Mouse (Mus musculus): Measurements from ENCODE around the gene Creld2. TPM values are rescaled to one million over a fixed set of nuclear protein-coding genes. Genes with fewer than 3 reads are reported as not detected.

The Creld2 gene
- polyA plus RNA-seq, 1 experiment, result 29.6 TPM

GRCm38 (mm10) chr15:88858707-88859106 lies 39.3 kb downstream of the Creld2 start:
- Histone ChIP-seq H3K27ac (ENCODE audit: insufficient read depth, low read length) (no peak overlapping the region), H3K4me1 (ENCODE audit: control insufficient read depth, insufficient read depth, low read length) (peaks cover 14% of the 10 kb centered on the region), H3K4me3 (ENCODE audit: insufficient read depth, low read length) (no peak overlapping the region)
- TF ChIP-seq POLR2A (IDR thresholded peaks at IDR 0.05; ENCODE audit: low read depth, low read length) (no peak), CTCF (IDR thresholded peaks at IDR 0.05; ENCODE audit: borderline replicate concordance, insufficient read depth, low read length) (no peak)

- no peak overlapping the region for H3K4me3 ChIP-seq (ENCODE audit: insufficient read depth, low read length)
- peaks cover 10% of the 10 kb centered on the region for H3K4me1 ChIP-seq (ENCODE audit: control insufficient read depth, insufficient read depth, low read length)
- no peak overlapping the region for H3K27ac ChIP-seq (ENCODE audit: insufficient read depth, low read length)
- TF ChIP-seq POLR2A (IDR thresholded peaks at IDR 0.05; ENCODE audit: low read depth, low read length) (no peak), CTCF (IDR thresholded peaks at IDR 0.05; ENCODE audit: borderline replicate concordance, insufficient read depth, low read length) (no peak)
Observed at GRCm38 (mm10) chr15:88859206-88859970, 39.9 kb downstream of the Creld2 start.

GRCm38 (mm10) chr15:88860781-88861180 lies 41.3 kb downstream of the Creld2 start:
- H3K27ac ChIP-seq (ENCODE audit: insufficient read depth, low read length), result no peak overlapping the region
- no peak overlapping the region for H3K4me3 ChIP-seq (ENCODE audit: insufficient read depth, low read length)
- peaks cover 12% of the 10 kb centered on the region for H3K4me1 ChIP-seq (ENCODE audit: control insufficient read depth, insufficient read depth, low read length)
- TF ChIP-seq POLR2A (IDR thresholded peaks at IDR 0.05; ENCODE audit: low read depth, low read length) (no peak), CTCF (IDR thresholded peaks at IDR 0.05; ENCODE audit: borderline replicate concordance, insufficient read depth, low read length) (no peak)

GRCm38 (mm10) chr15:88861772-88862622 lies 42.6 kb downstream of the Creld2 start, which contains the start of gene Pim3:
TSS of gene Pim3 (plus strand) at chr15:88862186.
- Histone ChIP-seq H3K4me3 (ENCODE audit: insufficient read depth, low read length) (peak within 1 kb of the TSS; percentile 58), H3K27ac (ENCODE audit: insufficient read depth, low read length) (peak within 1 kb of the TSS; percentile 96), H3K4me1 (ENCODE audit: control insufficient read depth, insufficient read depth, low read length) (peaks cover 19% of the 10 kb centered on the region)
- TF ChIP-seq CTCF (IDR thresholded peaks at IDR 0.05; ENCODE audit: borderline replicate concordance, insufficient read depth, low read length) (no peak), POLR2A (IDR thresholded peaks at IDR 0.05; ENCODE audit: low read depth, low read length) (peak; percentile 92)

- peak overlapping the region; percentile 58 for H3K4me3 ChIP-seq (ENCODE audit: insufficient read depth, low read length)
- TF ChIP-seq CTCF (IDR thresholded peaks at IDR 0.05; ENCODE audit: borderline replicate concordance, insufficient read depth, low read length), result no peak
- no peak for TF ChIP-seq POLR2A (IDR thresholded peaks at IDR 0.05; ENCODE audit: low read depth, low read length)
- H3K4me1 ChIP-seq (ENCODE audit: control insufficient read depth, insufficient read depth, low read length), result peaks cover 23% of the 10 kb centered on the region
- no peak overlapping the region for H3K27ac ChIP-seq (ENCODE audit: insufficient read depth, low read length)
Observed at GRCm38 (mm10) chr15:88862881-88863694, 43.6 kb downstream of the Creld2 start.

- H3K4me1 ChIP-seq (ENCODE audit: control insufficient read depth, insufficient read depth, low read length), result peaks cover 23% of the 10 kb centered on the region
- peak overlapping the region; percentile 58 for H3K4me3 ChIP-seq (ENCODE audit: insufficient read depth, low read length)
- TF ChIP-seq POLR2A (IDR thresholded peaks at IDR 0.05; ENCODE audit: low read depth, low read length) (no peak), CTCF (IDR thresholded peaks at IDR 0.05; ENCODE audit: borderline replicate concordance, insufficient read depth, low read length) (no peak)
- H3K27ac ChIP-seq (ENCODE audit: insufficient read depth, low read length), result no peak overlapping the region
Observed at GRCm38 (mm10) chr15:88863695-88864231, 44.3 kb downstream of the Creld2 start.

GRCm38 (mm10) chr15:88864270-88865030 lies 45.0 kb downstream of the Creld2 start:
- H3K4me1 ChIP-seq (ENCODE audit: control insufficient read depth, insufficient read depth, low read length), result peaks cover 23% of the 10 kb centered on the region
- TF ChIP-seq POLR2A (IDR thresholded peaks at IDR 0.05; ENCODE audit: low read depth, low read length) (no peak), CTCF (IDR thresholded peaks at IDR 0.05; ENCODE audit: borderline replicate concordance, insufficient read depth, low read length) (no peak)
- no peak overlapping the region for H3K27ac ChIP-seq (ENCODE audit: insufficient read depth, low read length)
- H3K4me3 ChIP-seq (ENCODE audit: insufficient read depth, low read length), result peak overlapping the region; percentile 58

GRCm38 (mm10) chr15:88865061-88865460 lies 45.6 kb downstream of the Creld2 start:
- Histone ChIP-seq H3K4me3 (ENCODE audit: insufficient read depth, low read length) (no peak overlapping the region), H3K4me1 (ENCODE audit: control insufficient read depth, insufficient read depth, low read length) (peaks cover 23% of the 10 kb centered on the region), H3K27ac (ENCODE audit: insufficient read depth, low read length) (no peak overlapping the region)
- TF ChIP-seq CTCF (IDR thresholded peaks at IDR 0.05; ENCODE audit: borderline replicate concordance, insufficient read depth, low read length), result no peak
- no peak for TF ChIP-seq POLR2A (IDR thresholded peaks at IDR 0.05; ENCODE audit: low read depth, low read length)
